ENCODE assay signal across 9 mouse cellular contexts in the genomic region with DNA sequence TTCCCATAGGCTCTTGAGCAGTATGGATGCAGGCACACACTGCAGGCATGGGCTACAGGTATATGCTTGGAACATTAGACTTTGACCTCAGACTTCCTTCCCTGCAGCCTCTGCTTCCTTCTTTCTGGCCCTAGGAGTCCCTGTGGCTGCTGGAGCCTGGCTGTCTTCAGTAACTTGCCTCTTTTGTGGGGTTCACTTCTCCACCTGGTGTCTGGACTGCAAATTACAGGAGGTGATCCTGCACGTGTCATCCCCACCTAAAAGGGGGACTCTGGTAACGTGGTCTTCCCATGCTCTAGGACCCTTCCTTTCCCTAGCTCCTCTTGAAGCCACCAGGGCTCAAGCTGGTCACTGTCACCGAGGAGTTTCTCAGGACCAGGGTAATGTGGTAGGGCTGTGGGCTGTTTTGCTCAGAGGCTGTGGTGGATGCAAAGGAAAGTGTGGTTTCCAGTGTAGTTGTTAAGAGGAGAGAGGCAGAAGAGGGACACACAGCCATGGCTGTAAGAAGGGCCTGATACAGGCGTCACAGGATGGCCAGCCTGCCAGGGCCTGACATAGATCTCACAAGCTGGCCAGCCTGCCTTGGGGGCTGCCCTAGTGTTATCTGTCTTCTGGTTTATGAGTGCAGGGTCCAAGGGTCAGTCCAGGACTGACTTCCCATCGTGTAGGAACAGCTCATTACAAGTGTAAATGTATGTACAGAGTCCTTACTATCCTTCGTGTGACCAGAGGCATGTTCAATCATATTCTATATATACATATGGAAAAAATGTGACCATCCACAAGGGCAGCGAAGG. TPM values are rescaled to one million over a fixed set of nuclear protein-coding genes. Genes with fewer than 3 reads are reported as not detected.
A peak's percentile ranks its signal among the peaks of the same experiment; 100 is the strongest.
DNase-seq lines count a peak whose midpoint lies in the region; ATAC-seq and TF ChIP-seq lines count a peak whose summit lies in the region.
"Had no signal": no experiment of that assay in that cellular context is flagged by ENCODE, and none has a peak within 500 bp of the region (broad histone marks: within the 10 kb centered on the region; RNA-seq: fewer than 3 reads in every experiment).

No protein-coding gene starts in this region.

- H3K27ac ChIP-seq in layer of hippocampus, adult 2 months, result no peak overlapping the region
- H3K27ac ChIP-seq in MEL (ENCODE audit: control insufficient read depth, low read depth, low read length), result peak overlapping the region; percentile 6; the same call in 1 of the 2 replicates
- H3K27ac ChIP-seq in lung, embryonic 14.5 days (ENCODE audit: low read depth), result no peak overlapping the region
- no peak overlapping the region for H3K27ac ChIP-seq in forebrain, embryonic 13.5 days
- H3K27ac ChIP-seq: embryonic facial prominence, embryonic 12.5 days had no signal

- peaks cover 0 to 36% of the 10 kb centered on the region in 2 experiments; a peak in 2 of 4 replicates for H3K36me3 ChIP-seq in MEL (ENCODE audit: control insufficient read depth in 1 of 2, insufficient read depth in 2 of 2, low read length in 2 of 2)
- no peaks in the 10 kb centered on the region for H3K36me3 ChIP-seq in lung, embryonic 14.5 days (ENCODE audit: insufficient read depth)
- no peaks in the 10 kb centered on the region for H3K36me3 ChIP-seq in forebrain, embryonic 13.5 days (ENCODE audit: poor library complexity, severe bottlenecking)
- H3K36me3 ChIP-seq: embryonic facial prominence, embryonic 12.5 days had no signal

- H3K27me3 ChIP-seq in MEL (ENCODE audit: control insufficient read depth in 1 of 2, insufficient read depth in 2 of 2, low read length in 2 of 2), result no peaks in the 10 kb centered on the region
- no peaks in the 10 kb centered on the region for H3K27me3 ChIP-seq in lung, embryonic 14.5 days (ENCODE audit: insufficient read depth, low read length)
- H3K27me3 ChIP-seq in forebrain, embryonic 13.5 days, result no peaks in the 10 kb centered on the region
- H3K27me3 ChIP-seq: embryonic facial prominence, embryonic 12.5 days had no signal

- ATAC-seq in common myeloid progenitor, adult 5-6 weeks (replicated peaks; ENCODE audit: low read depth, poor library complexity, severe bottlenecking), result peak; percentile 75
- peak; percentile 31; the same call in 1 of the 2 replicates for ATAC-seq in lung, embryonic 14.5 days (ENCODE audit: insufficient read depth)
- no peak for ATAC-seq in forebrain, embryonic 13.5 days

- WGBS in lung, embryonic 14.5 days, result 48% methylated on average over 7 of the region's 7 CpGs
- WGBS in forebrain, embryonic 13.5 days, result 64% methylated on average over 7 of the region's 7 CpGs

- TF ChIP-seq RAD21 in MEL (IDR thresholded peaks at IDR 0.05; ENCODE audit: low read depth, low read length), result peak; percentile 36

- H3K4me1 ChIP-seq in MEL (ENCODE audit: control insufficient read depth in 1 of 2, insufficient read depth in 2 of 2, low read length in 2 of 2), result peaks cover 23 to 46% of the 10 kb centered on the region in 2 experiments
- H3K4me1 ChIP-seq in lung, embryonic 14.5 days (ENCODE audit: insufficient read depth), result no peaks in the 10 kb centered on the region
- peaks cover 4% of the 10 kb centered on the region; the same call in 1 of the 2 replicates for H3K4me1 ChIP-seq in forebrain, embryonic 13.5 days
- H3K4me1 ChIP-seq: embryonic facial prominence, embryonic 12.5 days had no signal

- peak in 1 of 2 experiments; percentile 49 for DNase-seq in layer of hippocampus, adult 2 months (ENCODE audit: low spot score in 2 of 2)
- DNase-seq in layer of hippocampus, adult 11-12 months (ENCODE audit: low spot score), result no peak
- peak; percentile 75 for DNase-seq in MEL (ENCODE audit: low read depth, low spot score)
- DNase-seq in kidney, adult 9 months, result peak; percentile 64
- peak; percentile 64 for DNase-seq in lung, embryonic 14.5 days
- peak; percentile 81 for DNase-seq in thymus, postnatal 14 days

- H3K4me2 ChIP-seq in lung, embryonic 14.5 days, result no peak overlapping the region
- no peak overlapping the region for H3K4me2 ChIP-seq in forebrain, embryonic 13.5 days
- H3K4me2 ChIP-seq: embryonic facial prominence, embryonic 12.5 days had no signal

- H3K9me3 ChIP-seq in MEL (replicated peaks; ENCODE audit: insufficient read depth, low read length), result no peaks in the 10 kb centered on the region
- H3K9me3 ChIP-seq in lung, embryonic 14.5 days (ENCODE audit: low read depth, low read length), result no peaks in the 10 kb centered on the region
- H3K9me3 ChIP-seq in forebrain, embryonic 13.5 days (replicated peaks), result no peaks in the 10 kb centered on the region
- H3K9me3 ChIP-seq: embryonic facial prominence, embryonic 12.5 days had no signal

- no peak; a peak in 1 of 4 replicates for TF ChIP-seq EP300 in MEL (IDR thresholded peaks at IDR 0.05; ENCODE audit: low read depth in 1 of 2, low read length in 2 of 2)

- no peak for TF ChIP-seq POLR2A in MEL (IDR thresholded peaks at IDR 0.05; ENCODE audit: control insufficient read depth in 1 of 2, insufficient read depth in 1 of 2, low read depth in 1 of 2, low read length in 2 of 2, poor library complexity in 1 of 2)

- peak; percentile 74 for TF ChIP-seq CTCF in layer of hippocampus, adult 2 months (conservative IDR thresholded peaks at IDR 0.05)
- TF ChIP-seq CTCF in MEL (IDR thresholded peaks at IDR 0.05 in 2 of 3, conservative IDR thresholded peaks at IDR 0.05 in 1 of 3; ENCODE audit: control insufficient read depth in 1 of 3, insufficient read depth in 1 of 3, low read depth in 2 of 3, low read length in 3 of 3, poor library complexity in 1 of 3, severe bottlenecking in 1 of 3), result peak in 1 of 3 experiments; percentile 53; a peak in 2 of 6 replicates
- TF ChIP-seq CTCF in lung, embryonic 14.5 days (IDR thresholded peaks at IDR 0.05; ENCODE audit: low read depth), result peak; percentile 64

- H3K79me2 ChIP-seq in MEL (ENCODE audit: control insufficient read depth, insufficient read depth, low read length, poor library complexity), result no peaks in the 10 kb centered on the region

- H3K4me3 ChIP-seq in layer of hippocampus, adult 2 months, result no peak overlapping the region
- no peak overlapping the region for H3K4me3 ChIP-seq in MEL (ENCODE audit: control insufficient read depth in 1 of 2, insufficient read depth in 1 of 2, low read depth in 2 of 2, low read length in 2 of 2)
- no peak overlapping the region for H3K4me3 ChIP-seq in lung, embryonic 14.5 days (ENCODE audit: low read depth, low read length)
- H3K4me3 ChIP-seq in forebrain, embryonic 13.5 days, result no peak overlapping the region
- H3K4me3 ChIP-seq: embryonic facial prominence, embryonic 12.5 days had no signal

- no peak overlapping the region for H3K9ac ChIP-seq in MEL (ENCODE audit: control insufficient read depth, low read depth, low read length, poor library complexity, severe bottlenecking)
- H3K9ac ChIP-seq in lung, embryonic 14.5 days, result no peak overlapping the region
- no peak overlapping the region for H3K9ac ChIP-seq in forebrain, embryonic 13.5 days
- H3K9ac ChIP-seq: embryonic facial prominence, embryonic 12.5 days had no signal

TF ChIP-seq in MEL, 35 proteins besides CTCF, POLR2A, EP300 and RAD21:
- TF ChIP-seq KAT2A (conservative IDR thresholded peaks at IDR 0.05; ENCODE audit: low read depth, low read length) (no peak), SMC3 (IDR thresholded peaks at IDR 0.05; ENCODE audit: low read depth, low read length) (peak; percentile 58), E2F4 (IDR thresholded peaks at IDR 0.05; ENCODE audit: borderline replicate concordance, low read depth, low read length) (no peak), MYC (IDR thresholded peaks at IDR 0.05; ENCODE audit: low read depth, low read length) (0 out of 2 replicates have a peak, but pooled peaks have one; percentile 46), CHD1 (IDR thresholded peaks at IDR 0.05; ENCODE audit: low read depth, low read length) (no peak), BHLHE40 (IDR thresholded peaks at IDR 0.05; ENCODE audit: borderline replicate concordance, low read depth, low read length) (peak; percentile 73; the same call in 1 of the 2 replicates), NELFE (IDR thresholded peaks at IDR 0.05; ENCODE audit: low read depth, low read length) (no peak), SIN3A (IDR thresholded peaks at IDR 0.05; ENCODE audit: low read length) (0 out of 2 replicates have a peak, but pooled peaks have one; percentile 6), MAX (IDR thresholded peaks at IDR 0.05; ENCODE audit: low read length) (peak; percentile 56; the same call in 1 of the 2 replicates), NRF1 (IDR thresholded peaks at IDR 0.05; ENCODE audit: insufficient read depth, low read depth, low read length, poor library complexity, severe bottlenecking) (no peak)

RNA-seq across cellular contexts. Expression of a gene that starts 59.6 kb away (rescaled TPM):
- 10 to 100 TPM; 95.2 to 97.7 TPM for total RNA-seq in layer of hippocampus, adult 2 months (2021)
- total RNA-seq in MEL (2012; rRNA removed), result 0.20 and 0.27 TPM in 2 replicates
- polyA plus RNA-seq in MEL (2012; ENCODE audit: insufficient read depth in 1 of 2, insufficient read length in 2 of 2, low read depth in 1 of 2, low replicate concordance in 2 of 2, missing spikeins in 1 of 2), result under 1 TPM in 1 of 2 experiments, not detected in 1; 0.32 TPM
- total RNA-seq in common myeloid progenitor, adult 5-6 weeks (2017), result 185 and 209 TPM in 2 replicates
- 8.6 and 9.8 TPM in 2 replicates for polyA plus RNA-seq in lung, embryonic 14.5 days (2014; fragmentation: Nextera tagmentation; extraction: Ambion mirVana)
- 9.1 and 9.9 TPM in 2 replicates for polyA plus RNA-seq in forebrain, embryonic 13.5 days (2015; fragmentation: Nextera tagmentation; extraction: Ambion mirVana)

Comparison
In these comparisons a context has a peak if more than half of its experiments do, and no peak if none do; other contexts are left out.
1. RNA of a gene that starts 59.6 kb away (total RNA-seq): 185 to 209 TPM in common myeloid progenitor, adult 5-6 weeks and 95.2 to 97.7 TPM in layer of hippocampus, adult 2 months; 0.20 to 0.27 TPM in MEL; every median in the first group is over 10 times any median in the second.